Mouse (Mus musculus): ENCODE measurements around the gene Ccr10. TPM values are rescaled to one million over a fixed set of nuclear protein-coding genes. Genes with fewer than 3 reads are reported as not detected.
"Not testable (repeated sequence)": the region's sequence is repeated elsewhere in the genome, so short reads cannot be mapped to it uniquely, and the experiment has no call there.

The Ccr10 gene
- polyA plus RNA-seq, 1 experiment from 2014 or later: not detected

GRCm38 (mm10) chr11:101164677-101165580 lies 10.3 kb downstream of the Ccr10 start:
- H3K27me3 ChIP-seq (ENCODE audit: poor library complexity, severe bottlenecking): peaks cover 92% of the 10 kb centered on the region
- no peak for DNase-seq (ENCODE audit: extremely low spot score, low spot score)
- peaks cover 52% of the 10 kb centered on the region for H3K4me1 ChIP-seq
- no peaks in the 10 kb centered on the region for H3K9me3 ChIP-seq
- no peak overlapping the region for H3K27ac ChIP-seq
- 6% methylated on average over 35 of the region's 35 CpGs for WGBS
- peak overlapping the region; percentile 43 for H3K4me3 ChIP-seq
- peaks cover 28% of the 10 kb centered on the region for H3K36me3 ChIP-seq (replicated peaks)

DNA sequence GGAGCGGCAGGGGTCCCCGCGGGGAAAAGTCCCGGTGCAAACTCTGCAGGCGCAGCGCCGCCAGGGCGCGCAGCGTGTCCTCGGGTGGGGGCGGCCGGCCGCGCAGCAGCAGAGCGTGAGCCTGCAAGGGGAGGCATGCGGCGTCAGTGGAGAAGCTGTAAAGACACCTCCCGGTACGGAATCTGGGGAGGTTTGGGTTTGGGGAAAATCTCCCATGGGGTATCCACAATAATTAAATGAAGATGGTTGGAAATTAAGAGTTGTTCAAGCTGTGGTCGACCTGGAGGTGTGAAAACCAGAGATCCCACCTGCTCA lies 10.9 kb downstream of the Ccr10 start:
- Histone ChIP-seq H3K4me3 (peak overlapping the region; percentile 43), H3K9me3 (no peaks in the 10 kb centered on the region), H3K27me3 (ENCODE audit: poor library complexity, severe bottlenecking) (peaks cover 86% of the 10 kb centered on the region), H3K36me3 (replicated peaks) (peaks cover 28% of the 10 kb centered on the region), H3K27ac (0 out of 2 replicates have a peak overlapping the region, but pooled peaks have one; percentile 22), H3K4me1 (peaks cover 46% of the 10 kb centered on the region)
- WGBS: 2% methylated on average over 21 of the region's 21 CpGs
- DNase-seq (ENCODE audit: extremely low spot score, low spot score): no peak

- Histone ChIP-seq H3K4me1 (peaks cover 40% of the 10 kb centered on the region), H3K27me3 (ENCODE audit: poor library complexity, severe bottlenecking) (peaks cover 80% of the 10 kb centered on the region), H3K27ac (0 out of 2 replicates have a peak overlapping the region, but pooled peaks have one; percentile 22), H3K36me3 (replicated peaks) (peaks cover 28% of the 10 kb centered on the region), H3K4me3 (peak overlapping the region; percentile 43), H3K9me3 (no peaks in the 10 kb centered on the region)
- DNase-seq (ENCODE audit: extremely low spot score, low spot score): no peak
- WGBS: 5% methylated on average over 49 of the region's 49 CpGs
Measured at GRCm38 (mm10) chr11:101163476-101164350, 11.5 kb downstream of the Ccr10 start.

DNA sequence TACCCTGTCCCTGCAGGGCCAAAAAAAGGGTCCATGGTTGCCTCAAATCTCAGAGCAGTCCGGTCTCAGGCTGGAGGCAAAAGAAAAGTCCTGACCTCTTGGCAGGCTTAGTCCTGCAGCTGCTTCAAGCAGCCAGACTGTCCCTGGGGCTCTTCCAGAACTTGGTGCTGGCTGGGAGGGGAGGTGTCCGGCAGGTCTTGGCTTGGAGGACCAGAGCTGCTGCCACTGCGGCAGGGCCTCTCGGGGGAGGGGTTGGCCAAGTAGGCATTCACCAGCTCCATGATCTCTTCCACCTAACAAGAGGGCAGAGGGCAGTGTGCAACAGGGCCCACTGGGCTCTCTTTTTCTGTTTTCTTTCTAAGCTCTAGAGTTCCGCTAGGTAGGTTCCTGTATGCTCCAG lies 12.5 kb downstream of the Ccr10 start:
- peaks cover 24% of the 10 kb centered on the region for H3K36me3 ChIP-seq (replicated peaks)
- 55% methylated on average over 5 of the region's 5 CpGs for WGBS
- no peak for DNase-seq (ENCODE audit: extremely low spot score, low spot score)
- H3K27ac ChIP-seq: no peak overlapping the region
- peaks cover 38% of the 10 kb centered on the region for H3K4me1 ChIP-seq
- no peak overlapping the region for H3K4me3 ChIP-seq
- H3K27me3 ChIP-seq (ENCODE audit: poor library complexity, severe bottlenecking): peaks cover 76% of the 10 kb centered on the region
- no peaks in the 10 kb centered on the region for H3K9me3 ChIP-seq

DNA sequence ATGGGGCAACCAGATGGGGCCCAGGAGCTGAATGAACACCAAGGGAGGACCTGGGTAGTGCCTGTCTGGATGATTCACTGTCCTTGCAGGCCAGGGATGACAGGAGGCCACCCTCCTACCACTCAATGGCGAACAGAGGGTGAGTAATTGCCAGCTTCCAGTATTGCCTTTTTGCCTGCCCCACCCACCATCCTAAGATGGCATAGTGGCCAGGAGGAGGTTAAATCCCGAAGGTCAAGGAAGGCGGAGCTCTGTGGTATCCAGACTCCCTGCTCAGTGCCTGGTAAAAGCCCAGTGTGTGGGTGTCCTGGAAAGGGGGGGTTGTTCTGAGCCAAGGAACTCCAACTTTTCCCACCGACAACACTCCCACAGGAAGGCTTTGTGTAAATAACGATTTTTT lies 12.9 kb downstream of the Ccr10 start:
- 55% methylated on average over 5 of the region's 5 CpGs for WGBS
- Histone ChIP-seq H3K27me3 (ENCODE audit: poor library complexity, severe bottlenecking) (peaks cover 76% of the 10 kb centered on the region), H3K4me1 (peaks cover 35% of the 10 kb centered on the region), H3K4me3 (no peak overlapping the region), H3K27ac (no peak overlapping the region), H3K36me3 (replicated peaks) (peaks cover 20% of the 10 kb centered on the region), H3K9me3 (no peaks in the 10 kb centered on the region)
- no peak for DNase-seq (ENCODE audit: extremely low spot score, low spot score)

DNA sequence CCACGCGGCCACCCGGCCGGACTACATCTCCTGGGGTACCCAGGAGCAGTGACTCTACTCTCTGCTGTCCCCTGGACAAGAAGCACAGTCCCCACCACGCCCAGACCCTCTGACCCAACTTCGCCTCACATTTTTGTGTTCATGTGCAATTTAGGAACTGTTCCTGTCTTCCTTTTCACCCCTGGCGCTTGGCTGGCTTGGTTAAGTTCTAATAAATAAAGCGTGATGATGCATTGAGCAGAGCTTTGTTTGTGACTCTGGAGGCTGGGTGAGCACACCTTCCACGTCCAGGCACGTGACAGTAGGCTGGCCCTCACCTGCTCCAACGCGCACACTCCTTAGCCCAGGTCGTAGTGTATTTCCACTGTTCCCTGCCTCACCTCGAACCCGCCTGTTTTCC lies 13.7 kb downstream of the Ccr10 start:
- Histone ChIP-seq H3K4me3 (no peak overlapping the region), H3K9me3 (no peaks in the 10 kb centered on the region), H3K27me3 (ENCODE audit: poor library complexity, severe bottlenecking) (peaks cover 74% of the 10 kb centered on the region), H3K36me3 (replicated peaks) (peaks cover 14% of the 10 kb centered on the region; the same call in 1 of the 2 replicates), H3K4me1 (peaks cover 37% of the 10 kb centered on the region), H3K27ac (no peak overlapping the region)
- 87% methylated on average over 15 of the region's 15 CpGs for WGBS
- no peak for DNase-seq (ENCODE audit: extremely low spot score, low spot score)

- Histone ChIP-seq H3K27me3 (ENCODE audit: poor library complexity, severe bottlenecking) (peaks cover 74% of the 10 kb centered on the region), H3K4me1 (peaks cover 39% of the 10 kb centered on the region)
- DNase-seq (ENCODE audit: extremely low spot score, low spot score); H3K27ac ChIP-seq; H3K9me3 ChIP-seq; H3K4me3 ChIP-seq; H3K36me3 ChIP-seq (replicated peaks): not testable (repeated sequence)
- 76% methylated on average over 8 of the region's 8 CpGs for WGBS
Measured at GRCm38 (mm10) chr11:101160981-101161505, 14.2 kb downstream of the Ccr10 start.

DNA sequence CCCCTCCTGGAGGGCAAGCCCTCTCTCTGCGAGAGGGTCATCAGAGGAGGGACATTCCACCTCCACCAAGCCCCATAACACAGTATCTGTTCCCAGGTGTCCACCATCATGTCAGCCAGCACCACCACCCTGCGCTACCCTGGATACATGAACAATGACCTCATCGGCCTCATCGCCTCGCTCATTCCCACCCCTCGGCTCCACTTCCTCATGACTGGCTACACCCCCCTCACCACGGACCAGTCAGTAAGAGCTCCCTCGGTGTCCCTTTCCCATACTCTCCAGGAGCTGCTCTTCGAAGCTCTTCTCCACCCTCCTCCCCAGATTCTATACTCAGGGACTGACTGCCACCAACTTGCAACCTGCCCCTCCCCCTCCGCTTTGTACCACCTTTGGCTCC lies 15.1 kb downstream of the Ccr10 start:
- not testable (repeated sequence) for H3K4me3 ChIP-seq; H3K27ac ChIP-seq; DNase-seq (ENCODE audit: extremely low spot score, low spot score); H3K36me3 ChIP-seq (replicated peaks); H3K9me3 ChIP-seq
- Histone ChIP-seq H3K4me1 (peaks cover 44% of the 10 kb centered on the region), H3K27me3 (ENCODE audit: poor library complexity, severe bottlenecking) (peaks cover 74% of the 10 kb centered on the region)
- 82% methylated on average over 10 of the region's 10 CpGs for WGBS

DNA sequence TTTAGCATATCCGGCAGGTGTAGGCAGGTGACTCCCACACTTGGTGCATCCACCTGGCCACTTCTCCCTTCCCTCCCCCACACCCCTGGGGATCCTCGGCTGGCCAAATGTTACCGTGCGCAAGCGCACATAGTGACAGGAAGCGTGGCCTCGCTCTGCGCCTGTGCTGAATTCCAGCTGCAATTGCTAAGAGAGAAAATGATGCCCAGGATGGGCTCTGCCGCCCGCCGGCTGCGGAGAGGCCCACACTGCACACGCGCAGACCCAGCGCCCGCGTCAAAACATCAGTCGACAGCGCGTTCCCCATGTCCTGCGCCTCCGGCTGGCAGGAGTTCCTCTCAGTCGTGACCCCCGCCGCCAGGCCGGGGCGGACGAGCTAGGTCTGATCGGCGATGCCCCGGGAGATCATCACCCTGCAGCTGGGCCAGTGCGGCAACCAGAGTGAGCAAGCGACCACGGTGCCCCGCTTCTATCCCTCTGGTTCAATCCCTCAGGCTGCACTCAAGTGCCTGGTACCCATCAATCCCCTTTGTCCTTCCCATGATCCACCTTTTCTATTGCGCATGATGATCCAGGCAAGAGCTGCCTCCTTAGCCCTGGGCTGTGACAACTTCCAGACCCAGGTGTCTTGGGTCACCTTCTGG lies 19.4 kb downstream of the Ccr10 start, which contains the start of gene Tubg2:
Tubg2 (plus strand) TSS at position 180 of the 644 bp plus-strand sequence.
- peaks cover 37% of the 10 kb centered on the region for H3K27me3 ChIP-seq (ENCODE audit: poor library complexity, severe bottlenecking)
- H3K27ac ChIP-seq: peak within 1 kb of the TSS; percentile 79
- H3K36me3 ChIP-seq (replicated peaks): no peaks in the 10 kb centered on the region
- DNase-seq (ENCODE audit: extremely low spot score, low spot score): peak; percentile 62
- peaks cover 20% of the 10 kb centered on the region for H3K4me1 ChIP-seq
- WGBS: 2% methylated on average over 36 of the region's 36 CpGs
- peak within 1 kb of the TSS; percentile 52 for H3K4me3 ChIP-seq
- no peaks in the 10 kb centered on the region for H3K9me3 ChIP-seq

- DNase-seq (ENCODE audit: extremely low spot score, low spot score): no peak
- 73% methylated on average over 6 of the region's 6 CpGs for WGBS
- H3K36me3 ChIP-seq (replicated peaks): no peaks in the 10 kb centered on the region
- no peak overlapping the region for H3K4me3 ChIP-seq
- H3K27me3 ChIP-seq (ENCODE audit: poor library complexity, severe bottlenecking): peaks cover 36% of the 10 kb centered on the region
- no peak overlapping the region for H3K27ac ChIP-seq
- H3K4me1 ChIP-seq: peaks cover 20% of the 10 kb centered on the region
- H3K9me3 ChIP-seq: no peaks in the 10 kb centered on the region
Measured at GRCm38 (mm10) chr11:101155151-101155550, 20.1 kb downstream of the Ccr10 start.

DNA sequence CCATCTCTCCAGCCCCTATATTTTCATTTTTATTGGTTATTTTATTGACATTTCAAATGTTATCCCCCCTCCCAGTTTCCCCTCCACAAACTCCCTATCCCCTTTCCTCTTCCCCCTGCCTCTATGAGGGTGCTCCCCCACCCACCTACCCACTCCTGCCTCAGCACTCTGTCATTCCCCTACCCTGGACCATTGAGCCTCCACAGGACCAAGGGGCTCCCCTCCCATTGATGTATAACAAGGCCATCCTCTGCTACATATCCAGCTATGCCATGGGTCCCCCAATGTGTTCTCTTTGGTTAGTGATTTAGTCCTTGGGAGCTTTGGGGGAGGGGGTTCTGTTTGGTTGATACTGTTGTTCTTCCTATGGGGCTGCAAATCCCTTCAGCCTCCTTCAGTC lies 20.6 kb downstream of the Ccr10 start:
- no peak for DNase-seq (ENCODE audit: extremely low spot score, low spot score)
- no peaks in the 10 kb centered on the region for H3K36me3 ChIP-seq (replicated peaks)
- H3K27me3 ChIP-seq (ENCODE audit: poor library complexity, severe bottlenecking): peaks cover 36% of the 10 kb centered on the region
- H3K4me1 ChIP-seq: peaks cover 22% of the 10 kb centered on the region
- H3K9me3 ChIP-seq: no peaks in the 10 kb centered on the region
- no peak overlapping the region for H3K4me3 ChIP-seq
- no peak overlapping the region for H3K27ac ChIP-seq

DNA sequence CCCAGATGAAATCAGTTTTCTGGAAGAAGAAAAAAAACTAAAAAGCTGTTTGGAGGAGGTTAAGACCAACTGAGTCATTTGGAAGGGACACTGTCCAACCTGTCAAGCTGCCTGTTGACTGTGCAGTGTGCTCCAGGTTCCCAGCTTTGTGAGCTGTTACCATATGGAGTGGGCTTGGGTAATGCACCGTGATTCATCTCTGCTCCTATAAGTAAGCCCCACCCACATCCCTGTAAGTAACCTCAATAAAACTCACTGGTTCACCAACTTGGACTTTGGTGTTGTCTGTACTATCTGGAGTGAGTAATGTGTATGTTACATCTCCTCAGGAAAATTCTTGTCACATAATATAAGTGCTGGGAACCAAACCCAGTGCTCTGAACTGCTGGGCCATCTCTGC lies 22.4 kb downstream of the Ccr10 start:
- 81% methylated on average over 1 of the region's 1 CpGs for WGBS
- Histone ChIP-seq H3K36me3 (replicated peaks) (no peaks in the 10 kb centered on the region), H3K4me3 (no peak overlapping the region), H3K27me3 (ENCODE audit: poor library complexity, severe bottlenecking) (peaks cover 32% of the 10 kb centered on the region), H3K27ac (no peak overlapping the region), H3K4me1 (peaks cover 33% of the 10 kb centered on the region), H3K9me3 (no peaks in the 10 kb centered on the region)
- DNase-seq (ENCODE audit: extremely low spot score, low spot score): no peak
